Mouse (Mus musculus): ENCODE measurements at regions not wholly inside any gene's neighbourhood (a gene's known extent, or its start where the extent isn't known, plus 50 kb on each side); places are given as distances from the start of the nearest gene placed in this dataset.

- DNase-seq (peak; percentile 32), ATAC-seq (ENCODE audit: insufficient read depth) (peak; percentile 44; the same call in 1 of the 2 replicates)
- no peaks in the 10 kb centered on the region for H3K9me3 ChIP-seq (ENCODE audit: low read depth, low read length)
- H3K27ac ChIP-seq (ENCODE audit: low read depth) = no peak overlapping the region
- no peak overlapping the region for H3K9ac ChIP-seq
- TF ChIP-seq CTCF (IDR thresholded peaks at IDR 0.05; ENCODE audit: low read depth) = no peak
- no peak overlapping the region for H3K4me2 ChIP-seq
- 53% methylated on average over 10 of the region's 10 CpGs for WGBS
- H3K4me3 ChIP-seq (ENCODE audit: low read depth, low read length) = no peak overlapping the region
- H3K27me3 ChIP-seq (ENCODE audit: insufficient read depth, low read length) = no peaks in the 10 kb centered on the region
- H3K4me1 ChIP-seq (ENCODE audit: insufficient read depth) = no peaks in the 10 kb centered on the region
- H3K36me3 ChIP-seq (ENCODE audit: insufficient read depth) = no peaks in the 10 kb centered on the region
Observed at GRCm38 (mm10) chr14:24871392-24871998, 384.6 kb downstream of the Rps24 start.

- Histone ChIP-seq H3K27ac (ENCODE audit: low read depth) (no peak overlapping the region), H3K36me3 (ENCODE audit: insufficient read depth) (no peaks in the 10 kb centered on the region), H3K4me1 (ENCODE audit: insufficient read depth) (no peaks in the 10 kb centered on the region), H3K27me3 (ENCODE audit: insufficient read depth, low read length) (no peaks in the 10 kb centered on the region), H3K4me2 (no peak overlapping the region), H3K9me3 (ENCODE audit: low read depth, low read length) (no peaks in the 10 kb centered on the region), H3K9ac (no peak overlapping the region), H3K4me3 (ENCODE audit: low read depth, low read length) (no peak overlapping the region)
- DNase-seq = no peak
- TF ChIP-seq CTCF (IDR thresholded peaks at IDR 0.05; ENCODE audit: low read depth) = no peak
- no peak for ATAC-seq (ENCODE audit: insufficient read depth)
- whole genome bisulfite sequencing = 37% methylated on average over 3 of the region's 3 CpGs
Observed at GRCm38 (mm10) chr14:24872931-24873330, 386.0 kb downstream of the Rps24 start.

- Histone ChIP-seq H3K9me3 (ENCODE audit: low read depth, low read length) (no peaks in the 10 kb centered on the region), H3K4me2 (no peak overlapping the region), H3K4me3 (ENCODE audit: low read depth, low read length) (no peak overlapping the region), H3K27me3 (ENCODE audit: insufficient read depth, low read length) (no peaks in the 10 kb centered on the region), H3K36me3 (ENCODE audit: insufficient read depth) (no peaks in the 10 kb centered on the region), H3K9ac (no peak overlapping the region), H3K27ac (ENCODE audit: low read depth) (no peak overlapping the region), H3K4me1 (ENCODE audit: insufficient read depth) (no peaks in the 10 kb centered on the region)
- DNase-seq (no peak), ATAC-seq (ENCODE audit: insufficient read depth) (no peak)
- WGBS = 88% methylated on average over 3 of the region's 3 CpGs
- TF ChIP-seq CTCF (IDR thresholded peaks at IDR 0.05; ENCODE audit: low read depth) = no peak
Observed at GRCm38 (mm10) chr14:24873406-24873805, 386.5 kb downstream of the Rps24 start.

GRCm38 (mm10) chr14:24874426-24875155, 387.7 kb downstream of the Rps24 start:
- no peak overlapping the region for H3K27ac ChIP-seq (ENCODE audit: low read depth)
- H3K9me3 ChIP-seq (ENCODE audit: low read depth, low read length) = no peaks in the 10 kb centered on the region
- no peak for ATAC-seq (ENCODE audit: insufficient read depth)
- 64% methylated on average over 12 of the region's 12 CpGs for WGBS
- no peak for TF ChIP-seq CTCF (IDR thresholded peaks at IDR 0.05; ENCODE audit: low read depth)
- no peak overlapping the region for H3K4me3 ChIP-seq (ENCODE audit: low read depth, low read length)
- H3K9ac ChIP-seq = no peak overlapping the region
- no peak for DNase-seq
- no peaks in the 10 kb centered on the region for H3K4me1 ChIP-seq (ENCODE audit: insufficient read depth)
- no peaks in the 10 kb centered on the region for H3K27me3 ChIP-seq (ENCODE audit: insufficient read depth, low read length)
- no peak overlapping the region for H3K4me2 ChIP-seq
- H3K36me3 ChIP-seq (ENCODE audit: insufficient read depth) = no peaks in the 10 kb centered on the region

GRCm38 (mm10) chr14:24875156-24875545, 388.2 kb downstream of the Rps24 start:
- no peak for TF ChIP-seq CTCF (IDR thresholded peaks at IDR 0.05; ENCODE audit: low read depth)
- Histone ChIP-seq H3K4me1 (ENCODE audit: insufficient read depth) (no peaks in the 10 kb centered on the region), H3K27ac (ENCODE audit: low read depth) (no peak overlapping the region), H3K9ac (no peak overlapping the region), H3K4me2 (no peak overlapping the region), H3K9me3 (ENCODE audit: low read depth, low read length) (no peaks in the 10 kb centered on the region), H3K36me3 (ENCODE audit: insufficient read depth) (no peaks in the 10 kb centered on the region), H3K4me3 (ENCODE audit: low read depth, low read length) (no peak overlapping the region), H3K27me3 (ENCODE audit: insufficient read depth, low read length) (no peaks in the 10 kb centered on the region)
- ATAC-seq (ENCODE audit: insufficient read depth) = no peak
- WGBS = 71% methylated on average over 8 of the region's 8 CpGs
- DNase-seq = no peak

- H3K4me1 ChIP-seq (ENCODE audit: insufficient read depth) = no peaks in the 10 kb centered on the region
- H3K27me3 ChIP-seq (ENCODE audit: insufficient read depth, low read length) = no peaks in the 10 kb centered on the region
- H3K9me3 ChIP-seq (ENCODE audit: low read depth, low read length) = no peaks in the 10 kb centered on the region
- no peak for DNase-seq
- no peak overlapping the region for H3K9ac ChIP-seq
- WGBS = 54% methylated on average over 6 of the region's 6 CpGs
- no peak overlapping the region for H3K27ac ChIP-seq (ENCODE audit: low read depth)
- TF ChIP-seq CTCF (IDR thresholded peaks at IDR 0.05; ENCODE audit: low read depth) = peak; percentile 17
- H3K4me2 ChIP-seq = no peak overlapping the region
- no peaks in the 10 kb centered on the region for H3K36me3 ChIP-seq (ENCODE audit: insufficient read depth)
- no peak overlapping the region for H3K4me3 ChIP-seq (ENCODE audit: low read depth, low read length)
- no peak for ATAC-seq (ENCODE audit: insufficient read depth)
Observed at GRCm38 (mm10) chr14:24875934-24876333, 389.0 kb downstream of the Rps24 start.

GRCm38 (mm10) chr14:24876508-24876907, 389.6 kb downstream of the Rps24 start:
- Histone ChIP-seq H3K27me3 (ENCODE audit: insufficient read depth, low read length) (no peaks in the 10 kb centered on the region), H3K36me3 (ENCODE audit: insufficient read depth) (no peaks in the 10 kb centered on the region), H3K27ac (ENCODE audit: low read depth) (no peak overlapping the region), H3K4me3 (ENCODE audit: low read depth, low read length) (no peak overlapping the region), H3K4me2 (no peak overlapping the region), H3K4me1 (ENCODE audit: insufficient read depth) (no peaks in the 10 kb centered on the region), H3K9ac (no peak overlapping the region), H3K9me3 (ENCODE audit: low read depth, low read length) (no peaks in the 10 kb centered on the region)
- ATAC-seq (ENCODE audit: insufficient read depth) = no peak
- 84% methylated on average over 5 of the region's 5 CpGs for WGBS
- no peak for DNase-seq
- TF ChIP-seq CTCF (IDR thresholded peaks at IDR 0.05; ENCODE audit: low read depth) = no peak

Data from lung, embryonic 14.5 days (tissue).